Mouse (Mus musculus) heart, embryonic 16.5 days (tissue): ENCODE measurements around the gene Rbp4. TPM values are rescaled to one million over a fixed set of nuclear protein-coding genes. Genes with fewer than 3 reads are reported as not detected.

Source experiments
- ATAC-seq: fragments of 200-750 bp; cut with Nextera tagmentation; replicated peaks from 2 replicates; pipeline ENCODE4 v1.8.0; 2017; ENCODE audit warnings: moderate number of reproducible peaks; ENCODE audit not compliant: insufficient read depth, low FRiP score; ENCODE audit errors: extremely low read depth
- H3K27ac ChIP-seq: fragments of 300-500 bp; sonication (generic); 2 replicates; pipeline ENCODE4 v1.5.1; 2014; ENCODE audit warnings: mild to moderate bottlenecking, low read length, control low read depth, moderate library complexity
- H3K27me3 ChIP-seq: fragments of 300-500 bp; sonication (generic); 2 replicates; pipeline ENCODE4 v1.6.1; 2014; ENCODE audit warnings: low read length, mixed read lengths; ENCODE audit not compliant: control insufficient read depth, insufficient read depth
- H3K36me3 ChIP-seq: fragments of 300-500 bp; sonication (generic); 2 replicates; pipeline ENCODE4 v1.6.1; 2014; ENCODE audit not compliant: control insufficient read depth, insufficient read depth
- H3K4me1 ChIP-seq: fragments of 300-500 bp; sonication (generic); 2 replicates; pipeline ENCODE4 v1.6.1; 2014; ENCODE audit warnings: low read length, mixed read lengths; ENCODE audit not compliant: control insufficient read depth, insufficient read depth
- H3K4me2 ChIP-seq: fragments of 300-500 bp; sonication (generic); 2 replicates; pipeline ENCODE4 v1.6.1; 2014; ENCODE audit warnings: low read depth, mild to moderate bottlenecking, control low read depth, low read length
- H3K4me3 ChIP-seq: fragments of 300-500 bp; sonication (generic); 2 replicates; pipeline ENCODE4 v1.5.1; 2014; ENCODE audit warnings: mild to moderate bottlenecking, control low read depth, low read length
- H3K9ac ChIP-seq: fragments of 300-500 bp; sonication (generic); 2 replicates; pipeline ENCODE4 v1.6.1; 2014; ENCODE audit warnings: low read length, control low read depth
- H3K9me3 ChIP-seq: fragments of 300-500 bp; sonication (generic); replicated peaks from 2 replicates; pipeline ENCODE4 v1.6.1; 2016; ENCODE audit warnings: low read length; ENCODE audit not compliant: control insufficient read depth
- WGBS: fragments of 180-500 bp; shearing (Covaris S2); extraction: QIAGEN DNeasy Blood & Tissue Kit; methylation state at CpG from one replicate; pipeline ENCODE4 v1.1.7; 2014; 5-methylcytosine and 5-hydroxymethylcytosine counted together
- polyA plus RNA-seq: library from polyadenylated mRNA; unstranded; fragments of >200 nt; fragmentation: Nextera tagmentation; extraction: Ambion mirVana; gene quantifications from 2 replicates; pipeline ENCODE4 v1.2.1, GENCODE M21; 2015

Rbp4 gene
- polyA plus RNA-seq, 1 experiment from 2014 or later: 4.5 TPM

DNA sequence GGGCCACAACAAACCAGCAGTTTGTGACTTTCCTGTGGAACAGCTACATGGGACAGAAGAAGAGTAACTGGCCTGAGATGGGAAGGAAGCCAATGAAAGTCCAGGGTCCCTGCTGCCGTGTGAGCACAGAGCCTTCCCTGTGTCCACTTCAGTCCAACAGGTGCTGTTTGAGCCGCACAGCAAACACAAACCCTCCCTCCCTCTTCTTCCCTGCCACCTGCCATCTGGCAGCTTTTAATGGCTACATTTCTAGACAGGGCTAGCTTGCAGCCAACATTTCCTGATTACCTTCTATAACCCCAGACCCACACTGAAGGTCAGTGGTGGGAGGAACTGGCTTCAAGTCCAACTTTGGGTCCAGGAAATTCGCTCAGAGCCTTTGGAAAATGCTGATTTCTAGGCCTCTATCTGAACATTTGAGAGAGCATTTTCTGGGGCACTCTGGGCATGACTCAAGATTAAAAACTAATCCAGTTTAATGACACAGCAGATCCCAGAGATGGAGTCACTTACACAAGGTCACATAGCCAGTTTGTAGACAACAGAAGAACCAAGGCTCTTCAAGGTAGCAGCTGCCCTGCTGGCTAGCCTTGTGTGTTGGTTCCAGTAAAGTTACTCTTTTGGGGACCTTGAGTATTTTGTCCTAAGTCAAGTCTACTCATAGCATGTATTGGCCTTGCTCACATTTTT lies 47.1 kb downstream of the Rbp4 start:
- no peak for ATAC-seq
- no peaks in the 10 kb centered on the region for H3K4me1 ChIP-seq
- H3K27me3 ChIP-seq: 0 out of 2 replicates have a peak, but pooled peaks cover 2% of the 10 kb centered on the region
- peaks cover 7% of the 10 kb centered on the region for H3K36me3 ChIP-seq
- H3K4me3 ChIP-seq: no peak overlapping the region
- WGBS: 81% methylated on average over 3 of the region's 3 CpGs
- no peak overlapping the region for H3K9ac ChIP-seq
- no peak overlapping the region for H3K27ac ChIP-seq
- no peaks in the 10 kb centered on the region for H3K9me3 ChIP-seq
- H3K4me2 ChIP-seq: no peak overlapping the region

DNA sequence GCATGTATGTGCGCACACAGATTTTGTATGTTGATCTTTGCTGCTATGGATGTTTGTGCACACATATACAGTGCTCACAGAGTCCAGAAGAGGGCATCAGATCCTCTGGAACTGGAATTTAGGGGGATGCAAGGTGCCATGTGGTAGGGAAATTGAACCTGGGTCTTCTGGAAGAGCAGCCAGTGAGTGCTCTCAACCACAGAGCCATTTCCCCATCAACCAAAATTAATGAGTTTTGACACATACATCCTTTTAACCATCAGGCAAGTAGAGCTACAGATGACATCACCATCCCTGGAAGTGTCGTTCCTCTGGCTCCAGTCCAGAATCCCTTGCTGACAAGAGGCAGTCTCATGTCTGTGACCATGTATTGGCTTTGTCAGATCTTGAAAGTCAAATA lies 48.8 kb downstream of the Rbp4 start:
- H3K4me2 ChIP-seq: no peak overlapping the region
- H3K27ac ChIP-seq: no peak overlapping the region
- no peaks in the 10 kb centered on the region for H3K27me3 ChIP-seq
- ATAC-seq: no peak
- H3K4me3 ChIP-seq: no peak overlapping the region
- peaks cover 11% of the 10 kb centered on the region for H3K36me3 ChIP-seq
- H3K9ac ChIP-seq: no peak overlapping the region
- H3K9me3 ChIP-seq: no peaks in the 10 kb centered on the region
- WGBS: 47% methylated on average over 2 of the region's 2 CpGs
- no peaks in the 10 kb centered on the region for H3K4me1 ChIP-seq

DNA sequence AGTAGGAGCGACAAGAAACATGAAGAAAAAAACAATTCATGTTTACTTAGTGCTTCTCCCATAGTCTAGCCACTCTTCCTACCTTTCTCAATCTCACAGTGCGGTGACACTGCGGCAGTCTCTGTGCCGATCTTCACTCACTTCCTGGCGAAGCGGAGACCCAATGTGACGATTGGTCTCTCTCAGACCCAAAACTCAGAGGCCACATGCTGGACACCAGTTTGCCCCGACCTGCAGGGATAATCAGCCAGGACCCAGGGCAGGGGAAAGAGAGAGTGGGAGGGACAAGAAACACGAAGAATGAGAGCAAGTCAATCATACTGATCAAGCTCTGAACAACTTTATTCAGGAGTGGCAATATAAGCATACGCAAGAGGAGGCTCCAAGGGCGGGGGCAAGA lies 50.0 kb downstream of the Rbp4 start:
- WGBS: 79% methylated on average over 11 of the region's 11 CpGs
- no peak for ATAC-seq
- no peaks in the 10 kb centered on the region for H3K9me3 ChIP-seq

DNA sequence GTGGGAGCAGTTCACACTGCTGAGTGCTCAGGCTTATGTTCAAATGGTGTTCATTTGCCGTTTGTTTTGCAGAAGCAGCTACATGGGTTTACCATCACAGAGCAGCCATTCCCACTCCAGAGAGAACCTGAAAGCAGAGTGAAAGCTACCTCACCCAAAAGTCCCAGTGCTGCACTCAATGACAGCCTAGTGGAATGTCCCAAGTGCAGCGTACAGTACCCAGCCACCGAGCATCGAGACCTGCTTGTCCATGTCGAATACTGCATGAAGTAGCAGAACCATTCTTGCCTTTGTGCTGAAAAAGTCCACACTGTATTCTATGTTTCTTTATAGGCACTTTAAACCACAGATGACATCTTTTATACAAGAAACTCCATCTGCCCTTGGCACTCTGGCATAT lies 51.9 kb downstream of the Rbp4 start:
- Histone ChIP-seq H3K9ac (no peak overlapping the region), H3K9me3 (no peaks in the 10 kb centered on the region), H3K4me2 (no peak overlapping the region), H3K36me3 (peaks cover 27% of the 10 kb centered on the region), H3K4me1 (no peaks in the 10 kb centered on the region), H3K27ac (no peak overlapping the region), H3K4me3 (no peak overlapping the region), H3K27me3 (no peaks in the 10 kb centered on the region)
- 88% methylated on average over 5 of the region's 5 CpGs for WGBS
- ATAC-seq: no peak

More for the DNA sequence above, 50.0 kb downstream of the Rbp4 start:
- no peaks in the 10 kb centered on the region for H3K27me3 ChIP-seq
- no peak overlapping the region for H3K4me3 ChIP-seq
- peaks cover 23% of the 10 kb centered on the region for H3K36me3 ChIP-seq
- no peak overlapping the region for H3K27ac ChIP-seq
- no peaks in the 10 kb centered on the region for H3K4me1 ChIP-seq
- H3K4me2 ChIP-seq: no peak overlapping the region
- H3K9ac ChIP-seq: no peak overlapping the region

Other genes starting within 250 kb of the Rbp4 start
- 5.5 and 6.7 TPM in 2 replicates for gene Myof, start 81.7 kb downstream of the Rbp4 start, polyA plus RNA-seq
- 28.5 and 33.5 TPM in 2 replicates for gene Cep55, start 70.3 kb downstream of the Rbp4 start, polyA plus RNA-seq
- gene Ffar4, start 28.2 kb downstream of the Rbp4 start, polyA plus RNA-seq: 0.35 and 0.49 TPM in 2 replicates
- not detected in 2 replicates for gene Pde6c, start 7.5 kb upstream of the Rbp4 start, polyA plus RNA-seq
- gene Fra10ac1, start 98.9 kb upstream of the Rbp4 start, polyA plus RNA-seq: 26.3 and 29.2 TPM in 2 replicates
- gene Lgi1, start 139.3 kb upstream of the Rbp4 start, polyA plus RNA-seq: 0.17 and 0.25 TPM in 2 replicates